Mouse (Mus musculus): ENCODE results near the gene Atrnl1. TPM values are rescaled to one million over a fixed set of nuclear protein-coding genes. Genes with fewer than 3 reads are reported as not detected.

The Atrnl1 gene
- polyA plus RNA-seq, 1 experiment from 2014 or later, result 5.2 TPM

DNA sequence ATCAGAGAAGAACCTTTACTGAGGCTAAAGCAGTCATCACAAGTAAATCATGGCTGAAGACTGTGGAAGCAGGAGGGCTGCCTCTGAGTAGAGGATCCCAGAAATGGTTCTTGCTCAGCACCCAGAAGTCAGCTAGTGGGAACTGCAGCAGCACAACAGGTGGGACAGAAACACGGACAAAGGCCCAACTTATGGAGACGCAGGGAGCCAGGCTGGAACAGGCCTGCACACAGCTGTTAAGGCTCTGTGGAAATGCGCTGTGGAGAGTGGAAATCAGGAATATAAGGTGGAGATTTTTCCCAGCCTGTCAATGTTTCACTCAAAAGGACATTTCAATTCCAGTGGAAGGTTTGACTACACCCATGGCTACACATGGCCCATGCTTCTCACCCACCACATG, 406.6 kb downstream of the Atrnl1 start:
- WGBS, result 86% methylated on average over 3 of the region's 3 CpGs
- no peak overlapping the region for H3K27ac ChIP-seq (replicated peaks; ENCODE audit: low read depth, low read length)

DNA sequence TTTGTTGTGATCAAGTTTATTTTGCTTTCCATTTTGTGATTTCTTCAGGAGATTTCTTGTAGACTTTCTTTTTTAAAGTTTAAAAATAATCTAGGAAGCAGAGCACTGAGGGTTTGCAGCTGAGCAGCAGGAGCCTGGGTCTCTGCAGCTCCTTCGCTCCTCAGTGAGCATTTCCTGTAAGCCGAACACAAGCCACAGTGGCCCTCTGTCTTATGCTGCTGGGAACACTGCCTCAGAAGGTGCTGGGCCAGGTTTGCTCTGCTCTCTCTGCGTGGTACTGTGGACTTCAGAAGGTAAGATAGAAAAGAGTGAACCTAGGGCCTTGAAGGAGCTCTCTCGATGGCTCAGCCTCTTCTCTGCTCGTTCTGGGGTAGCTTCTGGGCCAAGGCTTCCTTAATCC, 407.9 kb downstream of the Atrnl1 start:
- Histone ChIP-seq H3K4me1 (ENCODE audit: control insufficient read depth, insufficient read depth, low read length) (peaks cover 4% of the 10 kb centered on the region; the same call in 1 of the 2 replicates), H3K9me3 (ENCODE audit: control insufficient read depth, low read length) (no peaks in the 10 kb centered on the region), H3K9ac (ENCODE audit: low read length) (no peak overlapping the region), H3K27me3 (ENCODE audit: control insufficient read depth, insufficient read depth, low read length) (no peaks in the 10 kb centered on the region), H3K27ac (replicated peaks; ENCODE audit: low read depth, low read length) (no peak overlapping the region), H3K4me2 (ENCODE audit: low read depth, severe bottlenecking) (no peak overlapping the region), H3K36me3 (ENCODE audit: control insufficient read depth, insufficient read depth, low read length) (no peaks in the 10 kb centered on the region), H3K4me3 (ENCODE audit: low read depth, low read length) (no peak overlapping the region)
- no peak for DNase-seq (ENCODE audit: low spot score)
- 73% methylated on average over 5 of the region's 5 CpGs for WGBS
- no peak for ATAC-seq (ENCODE audit: insufficient number of reproducible peaks, low FRiP score, low TSS enrichment, low read depth)

More for the DNA sequence above, 406.6 kb downstream of the Atrnl1 start:
- no peak overlapping the region for H3K9ac ChIP-seq (ENCODE audit: low read length)
- no peak for DNase-seq (ENCODE audit: low spot score)
- H3K4me1 ChIP-seq (ENCODE audit: control insufficient read depth, insufficient read depth, low read length), result peaks cover 4% of the 10 kb centered on the region; the same call in 1 of the 2 replicates
- no peak for ATAC-seq (ENCODE audit: insufficient number of reproducible peaks, low FRiP score, low TSS enrichment, low read depth)
- no peak overlapping the region for H3K4me3 ChIP-seq (ENCODE audit: low read depth, low read length)
- no peaks in the 10 kb centered on the region for H3K27me3 ChIP-seq (ENCODE audit: control insufficient read depth, insufficient read depth, low read length)
- no peaks in the 10 kb centered on the region for H3K36me3 ChIP-seq (ENCODE audit: control insufficient read depth, insufficient read depth, low read length)
- H3K4me2 ChIP-seq (ENCODE audit: low read depth, severe bottlenecking), result no peak overlapping the region
- H3K9me3 ChIP-seq (ENCODE audit: control insufficient read depth, low read length), result no peaks in the 10 kb centered on the region

DNA sequence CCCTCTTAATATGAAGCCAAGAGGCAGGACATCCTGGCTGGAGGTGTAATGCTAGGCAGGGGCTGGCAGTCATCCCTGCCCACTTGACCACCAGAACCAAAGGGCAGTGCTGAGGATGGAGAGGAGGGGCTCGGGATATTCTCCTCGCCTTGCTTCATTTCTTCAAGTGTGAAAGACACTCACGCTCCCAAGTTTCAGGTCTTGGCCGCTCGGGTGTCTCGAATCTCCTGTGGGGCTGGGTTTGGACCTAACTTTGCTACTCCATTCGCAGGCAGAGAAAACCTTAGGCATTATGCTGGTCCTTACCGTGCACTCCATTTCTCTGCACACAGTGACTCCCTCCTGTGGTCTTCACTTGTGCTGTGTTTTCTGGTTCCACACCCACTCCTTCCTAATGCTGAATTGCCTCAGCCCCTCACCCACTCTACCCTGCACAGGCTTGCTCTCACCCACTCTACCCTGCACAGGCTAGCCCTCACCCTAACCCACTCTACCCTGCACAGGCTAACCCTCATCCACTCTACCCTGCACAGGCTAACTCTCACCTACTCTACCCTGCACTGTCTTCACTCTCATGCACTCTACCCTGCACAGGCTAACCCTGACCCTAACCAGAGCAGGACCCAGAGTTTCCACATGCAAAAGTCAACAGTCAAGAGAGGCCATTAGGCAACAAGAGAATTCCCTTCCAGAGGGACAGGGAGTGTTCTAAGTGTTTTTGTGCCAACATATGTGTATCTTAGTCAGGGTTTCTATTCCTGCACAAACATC, 410.9 kb downstream of the Atrnl1 start:
- H3K36me3 ChIP-seq (ENCODE audit: control insufficient read depth, insufficient read depth, low read length), result no peaks in the 10 kb centered on the region
- no peak overlapping the region for H3K9ac ChIP-seq (ENCODE audit: low read length)
- WGBS, result 93% methylated on average over 8 of the region's 8 CpGs
- ATAC-seq (ENCODE audit: insufficient number of reproducible peaks, low FRiP score, low TSS enrichment, low read depth) (no peak), DNase-seq (ENCODE audit: low spot score) (no peak)
- H3K27me3 ChIP-seq (ENCODE audit: control insufficient read depth, insufficient read depth, low read length), result no peaks in the 10 kb centered on the region
- peaks cover 4% of the 10 kb centered on the region; the same call in 1 of the 2 replicates for H3K4me1 ChIP-seq (ENCODE audit: control insufficient read depth, insufficient read depth, low read length)
- no peak overlapping the region for H3K4me3 ChIP-seq (ENCODE audit: low read depth, low read length)
- no peaks in the 10 kb centered on the region for H3K9me3 ChIP-seq (ENCODE audit: control insufficient read depth, low read length)
- H3K4me2 ChIP-seq (ENCODE audit: low read depth, severe bottlenecking), result no peak overlapping the region
- H3K27ac ChIP-seq (replicated peaks; ENCODE audit: low read depth, low read length), result no peak overlapping the region

DNA sequence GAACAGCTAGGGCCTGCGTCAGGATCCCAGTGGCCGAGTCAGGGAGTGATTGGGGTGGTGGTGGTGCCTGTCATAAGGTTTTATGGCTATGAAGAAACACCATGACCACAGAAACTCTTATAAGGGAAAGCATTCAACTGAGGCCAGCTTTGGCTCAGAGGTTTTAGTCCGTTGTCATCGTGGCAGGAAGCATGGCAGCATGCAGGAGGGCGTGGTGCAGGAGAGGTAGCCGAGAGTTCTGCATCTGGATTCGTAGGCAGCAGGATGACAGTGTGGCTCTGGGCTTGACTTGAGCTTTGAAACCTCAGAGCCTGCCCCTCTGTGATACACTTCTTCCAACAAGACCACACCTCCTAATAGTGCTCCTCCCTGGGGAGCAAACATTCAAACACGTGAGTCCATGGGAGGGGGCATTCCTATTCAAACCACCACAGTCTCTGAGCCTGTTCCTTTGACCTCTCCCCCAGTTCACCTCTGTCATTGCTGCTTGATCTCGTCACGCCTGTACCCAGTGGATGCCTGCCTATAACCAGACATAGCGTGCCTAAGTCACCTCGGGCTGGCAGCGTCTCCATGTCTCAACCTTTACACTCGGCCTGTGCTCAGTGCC, 412.5 kb downstream of the Atrnl1 start:
- H3K4me3 ChIP-seq (ENCODE audit: low read depth, low read length), result no peak overlapping the region
- no peaks in the 10 kb centered on the region for H3K27me3 ChIP-seq (ENCODE audit: control insufficient read depth, insufficient read depth, low read length)
- H3K9ac ChIP-seq (ENCODE audit: low read length), result no peak overlapping the region
- no peaks in the 10 kb centered on the region for H3K36me3 ChIP-seq (ENCODE audit: control insufficient read depth, insufficient read depth, low read length)
- H3K4me2 ChIP-seq (ENCODE audit: low read depth, severe bottlenecking), result no peak overlapping the region
- WGBS, result 84% methylated on average over 14 of the region's 14 CpGs
- no peak for ATAC-seq (ENCODE audit: insufficient number of reproducible peaks, low FRiP score, low TSS enrichment, low read depth)
- peaks cover 4% of the 10 kb centered on the region; the same call in 1 of the 2 replicates for H3K4me1 ChIP-seq (ENCODE audit: control insufficient read depth, insufficient read depth, low read length)
- H3K9me3 ChIP-seq (ENCODE audit: control insufficient read depth, low read length), result no peaks in the 10 kb centered on the region
- H3K27ac ChIP-seq (replicated peaks; ENCODE audit: low read depth, low read length), result no peak overlapping the region
- no peak for DNase-seq (ENCODE audit: low spot score)

DNA sequence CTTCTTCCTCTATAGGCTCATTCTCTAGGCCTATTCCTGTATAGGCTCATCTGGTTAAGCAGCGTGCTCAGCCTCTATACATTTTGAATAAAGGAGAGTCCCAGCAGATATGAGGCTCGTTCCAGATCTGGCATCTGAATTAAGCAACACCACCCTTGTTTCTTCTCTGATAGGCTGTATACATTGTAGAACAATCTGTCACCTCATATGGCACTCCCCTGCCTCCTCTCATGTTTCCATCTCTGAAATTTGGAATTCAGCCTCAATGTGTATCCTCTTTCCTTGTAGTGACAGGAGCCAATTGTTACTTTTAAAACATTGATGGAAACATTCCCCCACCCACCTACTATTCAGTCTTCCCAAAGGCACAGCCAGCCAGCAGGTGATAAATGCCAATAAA, 414.2 kb downstream of the Atrnl1 start:
- Histone ChIP-seq H3K4me2 (ENCODE audit: low read depth, severe bottlenecking) (no peak overlapping the region), H3K9ac (ENCODE audit: low read length) (no peak overlapping the region), H3K9me3 (ENCODE audit: control insufficient read depth, low read length) (no peaks in the 10 kb centered on the region), H3K36me3 (ENCODE audit: control insufficient read depth, insufficient read depth, low read length) (no peaks in the 10 kb centered on the region), H3K4me3 (ENCODE audit: low read depth, low read length) (no peak overlapping the region), H3K27me3 (ENCODE audit: control insufficient read depth, insufficient read depth, low read length) (no peaks in the 10 kb centered on the region), H3K4me1 (ENCODE audit: control insufficient read depth, insufficient read depth, low read length) (no peaks in the 10 kb centered on the region), H3K27ac (replicated peaks; ENCODE audit: low read depth, low read length) (no peak overlapping the region)
- no peak for ATAC-seq (ENCODE audit: insufficient number of reproducible peaks, low FRiP score, low TSS enrichment, low read depth)
- no peak for DNase-seq (ENCODE audit: low spot score)
- 94% methylated on average over 2 of the region's 2 CpGs for WGBS

DNA sequence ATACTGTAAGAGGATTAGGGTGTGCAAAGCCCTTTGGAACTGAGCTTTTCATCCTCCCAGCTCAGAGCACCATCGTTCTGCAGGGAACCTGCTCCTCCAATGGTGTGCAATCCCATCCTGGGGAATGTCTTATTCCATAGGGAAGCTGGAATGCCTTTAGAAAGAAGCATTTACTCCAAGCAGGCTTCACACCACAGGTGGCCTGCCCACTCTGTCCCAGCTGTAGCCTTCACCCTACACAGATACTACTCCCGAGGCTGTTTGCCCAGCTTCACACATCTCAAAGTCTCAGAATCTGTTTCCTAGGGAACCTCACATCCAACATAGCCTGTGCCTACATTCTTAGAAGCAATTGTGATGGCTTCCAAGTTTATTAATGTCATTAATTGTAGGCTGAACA, 418.8 kb downstream of the Atrnl1 start:
- no peaks in the 10 kb centered on the region for H3K27me3 ChIP-seq (ENCODE audit: control insufficient read depth, insufficient read depth, low read length)
- no peak overlapping the region for H3K4me2 ChIP-seq (ENCODE audit: low read depth, severe bottlenecking)
- no peaks in the 10 kb centered on the region for H3K9me3 ChIP-seq (ENCODE audit: control insufficient read depth, low read length)
- WGBS, result 72% methylated on average over 2 of the region's 2 CpGs
- no peak overlapping the region for H3K9ac ChIP-seq (ENCODE audit: low read length)
- no peak for ATAC-seq (ENCODE audit: insufficient number of reproducible peaks, low FRiP score, low TSS enrichment, low read depth)
- no peak for DNase-seq (ENCODE audit: low spot score)
- no peaks in the 10 kb centered on the region; the same call in 1 of the 2 replicates for H3K36me3 ChIP-seq (ENCODE audit: control insufficient read depth, insufficient read depth, low read length)
- H3K4me3 ChIP-seq (ENCODE audit: low read depth, low read length), result no peak overlapping the region
- H3K4me1 ChIP-seq (ENCODE audit: control insufficient read depth, insufficient read depth, low read length), result no peaks in the 10 kb centered on the region
- H3K27ac ChIP-seq (replicated peaks; ENCODE audit: low read depth, low read length), result no peak overlapping the region

DNA sequence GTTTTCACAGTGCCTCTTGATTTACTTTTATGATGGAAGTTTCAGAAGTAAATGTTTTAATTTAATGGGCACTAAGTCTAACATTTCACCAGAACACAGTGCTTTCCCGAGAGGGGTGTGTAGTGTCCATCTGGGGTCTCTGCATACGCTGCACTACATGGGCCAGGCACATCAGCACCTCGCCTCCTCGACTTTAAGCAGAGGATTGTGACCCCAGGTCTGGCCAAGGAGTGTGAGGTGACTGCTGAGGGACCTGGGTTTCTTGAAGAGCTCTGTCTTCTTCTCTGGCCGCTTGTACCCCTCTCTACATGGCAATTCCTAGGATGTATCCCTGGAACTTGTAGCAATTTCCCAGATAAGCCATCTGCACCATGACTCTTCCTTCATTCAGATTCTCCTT, 422.4 kb downstream of the Atrnl1 start:
- no peak for ATAC-seq (ENCODE audit: insufficient number of reproducible peaks, low FRiP score, low TSS enrichment, low read depth)
- WGBS, result 87% methylated on average over 5 of the region's 5 CpGs
- Histone ChIP-seq H3K4me3 (ENCODE audit: low read depth, low read length) (no peak overlapping the region), H3K9me3 (ENCODE audit: control insufficient read depth, low read length) (no peaks in the 10 kb centered on the region), H3K4me2 (ENCODE audit: low read depth, severe bottlenecking) (no peak overlapping the region), H3K27me3 (ENCODE audit: control insufficient read depth, insufficient read depth, low read length) (no peaks in the 10 kb centered on the region), H3K4me1 (ENCODE audit: control insufficient read depth, insufficient read depth, low read length) (no peaks in the 10 kb centered on the region), H3K9ac (ENCODE audit: low read length) (no peak overlapping the region), H3K27ac (replicated peaks; ENCODE audit: low read depth, low read length) (no peak overlapping the region), H3K36me3 (ENCODE audit: control insufficient read depth, insufficient read depth, low read length) (no peaks in the 10 kb centered on the region; the same call in 1 of the 2 replicates)
- no peak for DNase-seq (ENCODE audit: low spot score)

DNA sequence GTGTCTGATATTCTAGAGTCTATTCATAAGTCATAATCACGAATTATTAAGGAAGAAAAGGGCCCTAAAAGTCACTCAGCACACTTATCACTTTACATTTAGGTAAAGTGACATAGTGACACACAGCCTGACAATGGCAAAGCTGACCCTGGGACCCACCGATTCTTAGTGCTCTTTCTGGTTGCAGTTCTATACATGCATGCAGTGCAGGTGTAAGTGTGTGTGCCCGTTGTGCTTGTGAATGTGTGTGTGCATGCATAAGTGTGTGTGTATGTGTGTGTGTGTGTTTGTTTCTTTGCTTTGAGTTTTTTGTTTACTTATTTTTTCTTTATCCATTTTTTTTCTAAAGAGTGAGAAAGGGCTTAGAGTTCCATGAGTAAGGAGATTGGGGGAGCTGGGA, 425.3 kb downstream of the Atrnl1 start:
- ATAC-seq (ENCODE audit: insufficient number of reproducible peaks, low FRiP score, low TSS enrichment, low read depth) (no peak), DNase-seq (ENCODE audit: low spot score) (no peak)
- WGBS, result 87% methylated on average over 3 of the region's 3 CpGs

More for the DNA sequence above, 425.3 kb downstream of the Atrnl1 start:
- H3K27me3 ChIP-seq (ENCODE audit: control insufficient read depth, insufficient read depth, low read length), result no peaks in the 10 kb centered on the region
- no peak overlapping the region for H3K4me3 ChIP-seq (ENCODE audit: low read depth, low read length)
- no peaks in the 10 kb centered on the region for H3K4me1 ChIP-seq (ENCODE audit: control insufficient read depth, insufficient read depth, low read length)
- no peak overlapping the region for H3K4me2 ChIP-seq (ENCODE audit: low read depth, severe bottlenecking)
- H3K27ac ChIP-seq (replicated peaks; ENCODE audit: low read depth, low read length), result no peak overlapping the region
- no peaks in the 10 kb centered on the region for H3K9me3 ChIP-seq (ENCODE audit: control insufficient read depth, low read length)
- H3K36me3 ChIP-seq (ENCODE audit: control insufficient read depth, insufficient read depth, low read length), result no peaks in the 10 kb centered on the region
- no peak overlapping the region for H3K9ac ChIP-seq (ENCODE audit: low read length)

All from limb, embryonic 11.5 days (tissue).